Mouse (Mus musculus): ENCODE data around the gene Pold1.

DNA sequence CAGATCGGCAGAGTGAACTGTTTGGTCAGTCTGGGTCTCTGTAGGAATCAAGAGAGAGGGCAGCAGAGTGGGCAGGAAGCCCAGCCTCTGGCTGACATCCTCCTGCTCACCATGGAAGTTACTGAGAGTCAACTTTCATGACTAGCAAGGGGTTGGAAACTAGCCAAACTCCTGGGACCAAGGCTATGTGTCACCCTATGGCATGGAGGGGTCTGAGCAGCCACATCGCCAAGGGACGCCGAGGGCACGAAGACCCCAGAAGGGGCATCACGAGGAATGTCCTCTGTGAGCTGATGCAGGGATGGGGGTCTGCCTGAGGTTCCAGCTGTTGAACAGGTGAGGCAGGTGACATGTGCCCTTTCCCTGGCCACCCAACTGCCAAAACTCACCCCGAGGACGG lies 60.1 kb downstream of the Pold1 start:
- TF ChIP-seq CTCF (IDR thresholded peaks at IDR 0.05; ENCODE audit: low read depth) (no peak), EP300 (IDR thresholded peaks at IDR 0.05; ENCODE audit: low read depth) (no peak)
